8 mouse cellular contexts compared by ENCODE assay signal in the genomic region with DNA sequence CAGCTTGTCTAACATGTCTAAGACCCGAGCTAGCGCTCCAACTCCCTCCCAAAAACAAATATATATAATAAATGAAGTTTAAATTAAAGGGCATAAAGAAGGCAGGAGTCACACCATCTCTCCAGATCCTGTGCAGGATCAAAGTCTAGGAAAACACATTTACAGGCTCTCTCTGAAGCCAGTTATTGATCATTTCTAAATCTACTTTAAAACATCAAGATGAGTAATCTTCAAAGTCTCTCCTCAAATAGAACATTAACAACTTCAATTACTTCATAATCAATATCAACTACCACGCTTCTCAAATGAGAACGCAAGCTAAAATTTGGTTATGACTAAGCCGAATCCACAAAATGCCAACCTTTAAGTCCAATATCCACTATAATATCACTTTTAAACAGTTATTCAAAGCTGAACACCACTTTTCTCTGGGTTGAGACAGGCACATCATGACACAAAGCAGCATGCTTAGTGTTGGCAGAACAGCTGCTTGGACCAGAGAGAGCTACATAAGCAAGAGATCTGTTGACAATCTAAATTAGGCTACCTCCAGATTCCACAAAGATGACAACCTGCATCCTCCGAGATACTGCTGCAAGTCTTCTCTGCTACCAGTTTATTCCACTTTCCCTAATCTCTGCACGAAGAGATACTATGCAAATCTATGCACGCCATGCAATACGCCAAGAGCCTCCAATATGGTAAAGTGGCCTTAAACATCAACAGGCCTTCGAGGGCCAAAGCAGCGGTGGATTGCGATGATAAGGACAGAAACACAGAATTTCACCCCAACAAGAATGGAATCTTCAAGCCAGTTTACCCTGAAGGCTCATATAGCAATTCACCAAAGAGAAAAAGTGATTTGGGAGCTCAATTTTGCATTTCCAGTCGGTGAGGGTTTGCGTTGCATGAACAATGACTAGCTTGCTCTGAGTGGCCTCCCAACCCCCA. TPM values are rescaled to one million over a fixed set of nuclear protein-coding genes. Genes with fewer than 3 reads are reported as not detected.
A peak's percentile ranks its signal among the peaks of the same experiment; 100 is the strongest.
DNase-seq lines count a peak whose midpoint lies in the region; ATAC-seq and TF ChIP-seq lines count a peak whose summit lies in the region.

No protein-coding gene starts in this region.

- TF ChIP-seq CTCF in forebrain, postnatal 0 days (IDR thresholded peaks at IDR 0.05; ENCODE audit: low read depth) = no peak

- H3K27ac ChIP-seq in forebrain, postnatal 0 days (ENCODE audit: low read depth, low read length) = peak overlapping the region; percentile 98
- peak overlapping the region; percentile 97 for H3K27ac ChIP-seq in midbrain, embryonic 10.5 days (replicated peaks)

- H3K36me3 ChIP-seq in forebrain, postnatal 0 days (ENCODE audit: insufficient read depth) = no peaks in the 10 kb centered on the region
- no peaks in the 10 kb centered on the region for H3K36me3 ChIP-seq in midbrain, embryonic 10.5 days

- WGBS in forebrain, postnatal 0 days = 16% methylated on average over 14 of the region's 14 CpGs
- 42% methylated on average over 14 of the region's 14 CpGs for WGBS in midbrain, embryonic 10.5 days

- peak overlapping the region; percentile 54 for H3K4me2 ChIP-seq in forebrain, postnatal 0 days (ENCODE audit: low read depth)

- H3K9ac ChIP-seq in forebrain, postnatal 0 days = peak overlapping the region; percentile 97

- peak; percentile 15 for DNase-seq in kidney, adult 18-20 months
- no peak for DNase-seq in kidney, postnatal 4 days
- peak; percentile 14 for DNase-seq in MN1 (ENCODE audit: low spot score)
- no peak for DNase-seq in forebrain, postnatal 0 days
- no peak for DNase-seq in midbrain, embryonic 10.5 days (ENCODE audit: low spot score)
- DNase-seq in thymus, postnatal 10 days (ENCODE audit: low spot score in 2 of 2) = no peak
- no peak for DNase-seq in yolk sac, embryonic 10.5 days (ENCODE audit: low spot score)
- DNase-seq in spleen, postnatal 10 days (ENCODE audit: low spot score in 2 of 2) = no peak

- no peak for ATAC-seq in forebrain, postnatal 0 days

- H3K9me3 ChIP-seq in forebrain, postnatal 0 days (ENCODE audit: low read length) = no peaks in the 10 kb centered on the region
- no peaks in the 10 kb centered on the region for H3K9me3 ChIP-seq in midbrain, embryonic 10.5 days (replicated peaks)

- H3K27me3 ChIP-seq in forebrain, postnatal 0 days (ENCODE audit: insufficient read depth, low read length) = no peaks in the 10 kb centered on the region
- 0 out of 2 replicates have a peak, but pooled peaks cover 5% of the 10 kb centered on the region for H3K27me3 ChIP-seq in midbrain, embryonic 10.5 days (ENCODE audit: low read depth, poor library complexity, severe bottlenecking)

- H3K4me1 ChIP-seq in forebrain, postnatal 0 days (ENCODE audit: insufficient read depth) = peaks cover 28% of the 10 kb centered on the region
- H3K4me1 ChIP-seq in midbrain, embryonic 10.5 days = peaks cover 67% of the 10 kb centered on the region

- H3K4me3 ChIP-seq in forebrain, postnatal 0 days (ENCODE audit: low read depth, low read length) = peak overlapping the region; percentile 100
- H3K4me3 ChIP-seq in midbrain, embryonic 10.5 days = peak overlapping the region; percentile 80

RNA-seq across cellular contexts. Expression of a gene that starts 1.5 kb away (rescaled TPM):
- 209 and 270 TPM in 2 replicates for total RNA-seq in forebrain, postnatal 0 days (2014; rRNA removed)
- polyA plus RNA-seq in forebrain, postnatal 0 days (2015; fragmentation: Nextera tagmentation; extraction: Ambion mirVana) = 139 and 202 TPM in 2 replicates
- polyA plus RNA-seq in midbrain, embryonic 10.5 days (2016; fragmentation: Nextera tagmentation; extraction: Ambion mirVana) = 63.4 and 82.4 TPM in 2 replicates

Comparison
In these comparisons a context has a peak if more than half of its experiments do, and no peak if none do; other contexts are left out.
1. DNase-seq: peak in kidney, adult 18-20 months (single experiment) and MN1 (single experiment); none in kidney, postnatal 4 days (0 of 2), forebrain, postnatal 0 days (single experiment), midbrain, embryonic 10.5 days (single experiment), thymus, postnatal 10 days (0 of 2), yolk sac, embryonic 10.5 days (single experiment) and spleen, postnatal 10 days (0 of 2).